ENCODE assay signal across 8 mouse cellular contexts in the genomic region with DNA sequence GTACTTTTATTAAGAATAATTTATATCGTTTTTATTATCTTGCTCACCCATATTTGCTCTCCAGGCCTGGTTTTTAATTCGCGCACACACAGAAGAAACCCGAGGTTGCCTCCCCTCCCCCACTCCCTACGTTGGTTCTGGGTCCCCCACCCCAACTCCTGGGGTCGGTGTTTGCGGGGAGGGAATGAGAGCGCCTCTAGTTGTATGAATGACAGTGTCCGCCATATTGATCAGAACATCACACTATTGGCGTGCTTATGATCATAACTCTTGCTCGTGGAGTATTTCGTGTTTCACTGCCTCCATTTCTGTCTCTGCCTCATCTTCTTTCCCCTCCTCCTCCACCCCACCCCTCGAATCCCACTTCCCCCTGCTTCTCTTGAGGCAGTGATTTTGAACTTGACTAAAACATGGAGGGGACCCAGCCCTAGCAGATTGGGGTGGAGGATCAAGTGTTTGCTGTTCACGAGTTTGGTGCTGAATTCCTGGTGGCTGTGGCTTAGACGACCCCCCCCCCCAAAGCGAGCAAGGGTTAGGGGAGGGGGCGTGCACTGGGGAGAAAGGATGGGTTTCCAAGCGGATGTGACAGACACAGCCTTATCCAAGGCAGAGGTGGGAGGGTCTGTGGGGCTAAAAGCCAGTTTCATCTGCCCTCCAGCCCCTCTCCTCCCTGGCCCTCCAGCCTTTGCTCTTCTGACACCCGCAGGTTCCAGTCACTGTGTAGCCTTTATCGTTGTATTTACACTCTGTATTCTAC. TPM values are rescaled to one million over a fixed set of nuclear protein-coding genes. Genes with fewer than 3 reads are reported as not detected.
DNase-seq lines count a peak whose midpoint lies in the region; ATAC-seq lines count a peak whose summit lies in the region.

No protein-coding gene starts in this region.

- peaks cover 30% of the 10 kb centered on the region for H3K27me3 ChIP-seq in kidney, embryonic 14.5 days (ENCODE audit: control insufficient read depth, insufficient read depth, low read length)
- H3K27me3 ChIP-seq in forebrain, embryonic 10.5 days (ENCODE audit: poor library complexity, severe bottlenecking): peaks cover 55% of the 10 kb centered on the region
- H3K27me3 ChIP-seq in limb, embryonic 15.5 days: peaks cover 33% of the 10 kb centered on the region

- intact Hi-C loops in gastrocnemius, postnatal 36 days (cut with DNase I): loop anchor here (2.0 to 10.0 kb wide), 3 partner anchors 93 to 150 kb away; no protein-coding TSS in a partner anchor

- H3K4me2 ChIP-seq in kidney, embryonic 14.5 days (replicated peaks; ENCODE audit: low read depth, low read length): peak overlapping the region; percentile 35; the same call in 1 of the 2 replicates
- peak overlapping the region; percentile 89; the same call in 1 of the 2 replicates for H3K4me2 ChIP-seq in limb, embryonic 15.5 days

- H3K9me3 ChIP-seq in kidney, embryonic 14.5 days (ENCODE audit: control insufficient read depth, low read length): no peaks in the 10 kb centered on the region
- no peaks in the 10 kb centered on the region for H3K9me3 ChIP-seq in forebrain, embryonic 10.5 days
- no peaks in the 10 kb centered on the region for H3K9me3 ChIP-seq in limb, embryonic 15.5 days

- no peak for ATAC-seq in kidney, embryonic 14.5 days (ENCODE audit: low FRiP score, low TSS enrichment)
- no peak for ATAC-seq in limb, embryonic 15.5 days (ENCODE audit: insufficient number of reproducible peaks, low FRiP score, low TSS enrichment, low read depth)
- no peak for ATAC-seq in megakaryocyte, adult 5-6 weeks (ENCODE audit: poor library complexity, severe bottlenecking)

- H3K36me3 ChIP-seq in kidney, embryonic 14.5 days (ENCODE audit: control insufficient read depth, insufficient read depth, low read length): no peaks in the 10 kb centered on the region
- no peaks in the 10 kb centered on the region for H3K36me3 ChIP-seq in forebrain, embryonic 10.5 days (replicated peaks)
- H3K36me3 ChIP-seq in limb, embryonic 15.5 days: no peaks in the 10 kb centered on the region

- H3K4me3 ChIP-seq in kidney, embryonic 14.5 days (ENCODE audit: low read length): peak overlapping the region; percentile 64
- peak overlapping the region; percentile 78 for H3K4me3 ChIP-seq in forebrain, embryonic 10.5 days
- H3K4me3 ChIP-seq in limb, embryonic 15.5 days: peak overlapping the region; percentile 67; the same call in 1 of the 2 replicates

- 14% methylated on average over 20 of the region's 20 CpGs for WGBS in kidney, embryonic 14.5 days
- WGBS in forebrain, embryonic 10.5 days: 10% methylated on average over 20 of the region's 20 CpGs
- WGBS in limb, embryonic 15.5 days: 15% methylated on average over 20 of the region's 20 CpGs

- H3K4me1 ChIP-seq in kidney, embryonic 14.5 days (ENCODE audit: control insufficient read depth, insufficient read depth, low read length): no peaks in the 10 kb centered on the region
- peaks cover 54% of the 10 kb centered on the region for H3K4me1 ChIP-seq in forebrain, embryonic 10.5 days
- peaks cover 30% of the 10 kb centered on the region for H3K4me1 ChIP-seq in limb, embryonic 15.5 days

- H3K27ac ChIP-seq in kidney, embryonic 14.5 days (ENCODE audit: low read depth, low read length): no peak overlapping the region
- H3K27ac ChIP-seq in forebrain, embryonic 10.5 days: peak overlapping the region; percentile 93; the same call in 1 of the 2 replicates
- no peak overlapping the region for H3K27ac ChIP-seq in limb, embryonic 15.5 days

- no peak overlapping the region for H3K9ac ChIP-seq in kidney, embryonic 14.5 days (ENCODE audit: low read depth, low read length)
- no peak overlapping the region for H3K9ac ChIP-seq in limb, embryonic 15.5 days

- no peak for DNase-seq in kidney, postnatal 4 days
- DNase-seq in R1 (ENCODE audit: low read depth, low spot score): peak; percentile 17
- DNase-seq in forebrain, embryonic 10.5 days (ENCODE audit: extremely low spot score, low spot score): no peak
- DNase-seq in gastrocnemius, postnatal 36 days: no peak
- DNase-seq in left cerebral cortex, adult 11 months (ENCODE audit: low spot score): no peak

RNA-seq across cellular contexts. Expression of a gene that starts 2.1 kb away (rescaled TPM):
- polyA plus RNA-seq in kidney, embryonic 14.5 days (2014; fragmentation: Nextera tagmentation; extraction: Ambion mirVana): 1.9 and 2.3 TPM in 2 replicates
- polyA plus RNA-seq in forebrain, embryonic 10.5 days (2016; fragmentation: Nextera tagmentation; extraction: Ambion mirVana): 13.0 and 16.0 TPM in 2 replicates
- 3.0 and 3.4 TPM in 2 replicates for polyA plus RNA-seq in limb, embryonic 15.5 days (2015; fragmentation: Nextera tagmentation; extraction: Ambion mirVana)
- 0.41 TPM in 1 of 2 replicates, not detected in the other for total RNA-seq in megakaryocyte, adult 5-6 weeks (2015)
- not detected in 2 replicates for total RNA-seq in megakaryocyte, adult 5-6 weeks (2017)
- 1 to 10 TPM; 7.0 to 9.8 TPM for total RNA-seq in gastrocnemius, postnatal 36 days (2021)
